In the genomic region with DNA sequence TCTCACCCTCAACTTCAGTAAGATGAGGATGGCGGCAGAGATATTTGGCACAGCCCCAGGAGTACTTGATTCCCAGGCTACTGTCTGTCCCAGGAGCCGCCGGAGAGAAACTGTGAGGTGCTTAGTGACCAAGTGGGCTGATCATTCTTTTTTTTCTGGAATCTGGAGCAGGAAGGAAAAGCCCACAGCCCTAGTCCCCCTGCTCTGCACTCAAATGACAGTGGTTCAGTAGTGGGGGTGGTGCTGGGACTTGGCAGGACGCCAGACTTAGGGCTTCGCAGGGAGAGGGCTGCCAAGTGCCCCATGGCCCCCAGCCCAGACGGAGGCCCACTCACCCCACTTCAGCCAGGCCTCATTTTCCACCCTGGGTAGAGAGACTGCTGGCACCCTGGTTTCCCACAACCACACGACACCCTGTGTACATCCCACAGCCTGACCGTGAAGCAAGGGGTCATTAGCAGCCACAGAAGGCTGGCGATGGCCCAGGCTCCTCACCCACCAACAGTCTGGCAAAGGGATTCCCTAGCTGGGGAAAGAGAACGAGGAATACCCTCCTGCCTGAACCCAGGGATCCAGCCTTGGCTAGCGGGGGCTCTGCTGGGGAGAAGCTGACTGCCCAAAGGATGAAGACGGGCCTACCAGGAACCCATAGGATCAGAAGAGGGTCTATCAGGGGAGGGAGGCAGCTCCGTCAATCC, we compare ENCODE assay signal across 8 mouse cellular contexts. TPM values are rescaled to one million over a fixed set of nuclear protein-coding genes. Genes with fewer than 3 reads are reported as not detected.
DNase-seq lines count a peak whose midpoint lies in the region; ATAC-seq lines count a peak whose summit lies in the region.

No protein-coding gene starts in this region.

- DNase-seq in gastrocnemius, postnatal 10 days, result peak; percentile 63
- DNase-seq in gastrocnemius, adult 8-10 months (ENCODE audit: low spot score in 2 of 2), result no peak
- DNase-seq in adipocyte (ENCODE audit: low spot score), result peak; percentile 63
- peak; percentile 33 for DNase-seq in embryo, embryonic 9.5 days (ENCODE audit: extremely low spot score)
- peak; percentile 45 to 59 for DNase-seq in heart, postnatal 36 days
- DNase-seq in layer of hippocampus, adult 9-11 months, result peak; percentile 56
- DNase-seq in lung, postnatal 14 days, result peak; percentile 64

- peaks cover 33% of the 10 kb centered on the region for H3K4me1 ChIP-seq in stomach, embryonic 14.5 days (ENCODE audit: control insufficient read depth, insufficient read depth, low read length)

- peak overlapping the region; percentile 99 for H3K4me3 ChIP-seq in stomach, embryonic 14.5 days (ENCODE audit: low read depth, low read length)

- intact Hi-C loops in heart, postnatal 36 days (cut with DNase I), result no loop called here

- peaks cover 11% of the 10 kb centered on the region; the same call in 1 of the 2 replicates for H3K36me3 ChIP-seq in stomach, embryonic 14.5 days (ENCODE audit: control insufficient read depth, insufficient read depth, low read length)

- H3K4me2 ChIP-seq in stomach, embryonic 14.5 days (replicated peaks; ENCODE audit: low read depth, low read length), result peak overlapping the region; percentile 71

- ATAC-seq in stomach, embryonic 14.5 days (ENCODE audit: insufficient number of reproducible peaks, insufficient read depth, low FRiP score, low read depth), result 0 out of 2 replicates have a peak, but pooled peaks have one; percentile 1

- WGBS in stomach, embryonic 14.5 days, result 2% methylated on average over 13 of the region's 13 CpGs

- H3K9ac ChIP-seq in stomach, embryonic 14.5 days (replicated peaks; ENCODE audit: low read depth, low read length), result peak overlapping the region; percentile 97

- H3K27ac ChIP-seq in stomach, embryonic 14.5 days (ENCODE audit: low read length), result peak overlapping the region; percentile 87

- H3K27me3 ChIP-seq in stomach, embryonic 14.5 days (ENCODE audit: control insufficient read depth, insufficient read depth, low read length), result no peaks in the 10 kb centered on the region

- H3K9me3 ChIP-seq in stomach, embryonic 14.5 days (ENCODE audit: control insufficient read depth, low read depth, low read length), result no peaks in the 10 kb centered on the region

RNA-seq across cellular contexts. Expression of a gene that starts 0.9 kb away (rescaled TPM):
- total RNA-seq in gastrocnemius, postnatal 10 days (2021), result 10 to 100 TPM; 33.4 to 42.5 TPM
- 1 to 10 TPM; 2.6 to 5.2 (median 3.4) TPM for total RNA-seq in gastrocnemius, adult 8-10 months (2022)
- 10 to 100 TPM; 13.4 to 14.7 TPM for total RNA-seq in heart, postnatal 36 days (2021)
- 41.9 and 43.1 TPM in 2 replicates for polyA plus RNA-seq in stomach, embryonic 14.5 days (2014; fragmentation: Nextera tagmentation; extraction: Ambion mirVana)

RNA-seq across cellular contexts. Expression of a gene that starts 40.9 kb away (rescaled TPM):
- 1 to 10 TPM; 7.1 to 9.0 TPM for total RNA-seq in gastrocnemius, postnatal 10 days (2021)
- total RNA-seq in gastrocnemius, adult 8-10 months (2022), result 1 to 10 TPM; 2.0 to 2.9 (median 2.4) TPM
- 1 to 10 TPM; 7.2 to 9.1 TPM for total RNA-seq in heart, postnatal 36 days (2021)
- 22.4 and 25.8 TPM in 2 replicates for polyA plus RNA-seq in stomach, embryonic 14.5 days (2014; fragmentation: Nextera tagmentation; extraction: Ambion mirVana)

RNA-seq across cellular contexts. Expression of a gene that starts 54.2 kb away (rescaled TPM):
- total RNA-seq in gastrocnemius, postnatal 10 days (2021), result 1 to 10 TPM; 8.3 to 9.0 TPM
- 1 to 10 TPM; 1.0 to 2.9 (median 1.4) TPM for total RNA-seq in gastrocnemius, adult 8-10 months (2022)
- total RNA-seq in heart, postnatal 36 days (2021), result 1 to 10 TPM; 8.9 to 9.8 TPM
- 24.7 and 28.1 TPM in 2 replicates for polyA plus RNA-seq in stomach, embryonic 14.5 days (2014; fragmentation: Nextera tagmentation; extraction: Ambion mirVana)

RNA-seq across cellular contexts. Expression of a gene that starts 56.8 kb away (rescaled TPM):
- 1 to 10 TPM; 8.9 to 9.4 TPM for total RNA-seq in gastrocnemius, postnatal 10 days (2021)
- total RNA-seq in gastrocnemius, adult 8-10 months (2022), result 1 to 10 TPM; 4.6 to 5.8 (median 5.2) TPM
- 10 to 100 TPM in 1 of 2 experiments, 1 to 10 TPM in 1; 8.3 to 10.4 TPM for total RNA-seq in heart, postnatal 36 days (2021)
- polyA plus RNA-seq in stomach, embryonic 14.5 days (2014; fragmentation: Nextera tagmentation; extraction: Ambion mirVana), result 12.5 and 14.8 TPM in 2 replicates

Comparison
In these comparisons a context has a peak if more than half of its experiments do, and no peak if none do; other contexts are left out.
1. DNase-seq: peak in gastrocnemius, postnatal 10 days (single experiment), adipocyte (single experiment), embryo, embryonic 9.5 days (single experiment), heart, postnatal 36 days (2 of 2), layer of hippocampus, adult 9-11 months (single experiment) and lung, postnatal 14 days (single experiment); none in gastrocnemius, adult 8-10 months (0 of 2).